Mouse (Mus musculus): Measurements from ENCODE around the gene Kcnj1. TPM values are rescaled to one million over a fixed set of nuclear protein-coding genes. Genes with fewer than 3 reads are reported as not detected.

The Kcnj1 gene
- polyA plus RNA-seq, 2 experiments: not detected

- no peak overlapping the region for H3K9ac ChIP-seq (ENCODE audit: low read depth, low read length, severe bottlenecking)
Observed at GRCm38 (mm10) chr9:32350332-32350731, 22.0 kb upstream of the Kcnj1 start.

GRCm38 (mm10) chr9:32360770-32361169 lies 11.5 kb upstream of the Kcnj1 start:
- no peak overlapping the region for H3K27ac ChIP-seq (replicated peaks; ENCODE audit: low read depth, low read length)
- H3K4me1 ChIP-seq (ENCODE audit: control insufficient read depth, insufficient read depth, low read length): no peaks in the 10 kb centered on the region
- no peaks in the 10 kb centered on the region for H3K27me3 ChIP-seq (ENCODE audit: control insufficient read depth, insufficient read depth, low read length)
- no peak overlapping the region for H3K4me3 ChIP-seq (replicated peaks; ENCODE audit: low read length)
- 64% methylated on average over 1 of the region's 1 CpGs for WGBS
- H3K36me3 ChIP-seq (ENCODE audit: control insufficient read depth, insufficient read depth, low read length): no peaks in the 10 kb centered on the region
- no peak overlapping the region for H3K9ac ChIP-seq (ENCODE audit: low read depth, low read length, severe bottlenecking)
- TF ChIP-seq POLR2A (IDR thresholded peaks at IDR 0.05; ENCODE audit: borderline replicate concordance, extremely low read depth, insufficient read depth, insufficient read length): no peak
- no peaks in the 10 kb centered on the region for H3K9me3 ChIP-seq (ENCODE audit: control insufficient read depth, low read length)
- no peak for ATAC-seq (ENCODE audit: low FRiP score, low read depth)
- DNase-seq (ENCODE audit: low spot score): no peak
- H3K4me2 ChIP-seq (replicated peaks; ENCODE audit: low read depth, low read length, severe bottlenecking): no peak overlapping the region

More at GRCm38 (mm10) chr9:32350332-32350731, 22.0 kb upstream of the Kcnj1 start:
- Histone ChIP-seq H3K36me3 (ENCODE audit: control insufficient read depth, insufficient read depth, low read length) (no peaks in the 10 kb centered on the region), H3K4me1 (ENCODE audit: control insufficient read depth, insufficient read depth, low read length) (peaks cover 19% of the 10 kb centered on the region), H3K4me2 (replicated peaks; ENCODE audit: low read depth, low read length, severe bottlenecking) (no peak overlapping the region), H3K4me3 (replicated peaks; ENCODE audit: low read length) (no peak overlapping the region), H3K27me3 (ENCODE audit: control insufficient read depth, insufficient read depth, low read length) (peaks cover 15% of the 10 kb centered on the region; the same call in 1 of the 2 replicates), H3K9me3 (ENCODE audit: control insufficient read depth, low read length) (no peaks in the 10 kb centered on the region), H3K27ac (replicated peaks; ENCODE audit: low read depth, low read length) (no peak overlapping the region)
- 5% methylated on average over 6 of the region's 6 CpGs for WGBS
- DNase-seq (ENCODE audit: low spot score) (peak; percentile 71), ATAC-seq (ENCODE audit: low FRiP score, low read depth) (no peak)
- TF ChIP-seq POLR2A (IDR thresholded peaks at IDR 0.05; ENCODE audit: borderline replicate concordance, extremely low read depth, insufficient read depth, insufficient read length): no peak

- H3K36me3 ChIP-seq (ENCODE audit: control insufficient read depth, insufficient read depth, low read length): no peaks in the 10 kb centered on the region
- no peaks in the 10 kb centered on the region for H3K9me3 ChIP-seq (ENCODE audit: control insufficient read depth, low read length)
- DNase-seq (ENCODE audit: low spot score) (no peak), ATAC-seq (ENCODE audit: low FRiP score, low read depth) (no peak)
- H3K9ac ChIP-seq (ENCODE audit: low read depth, low read length, severe bottlenecking): no peak overlapping the region
- H3K4me1 ChIP-seq (ENCODE audit: control insufficient read depth, insufficient read depth, low read length): no peaks in the 10 kb centered on the region
- H3K27me3 ChIP-seq (ENCODE audit: control insufficient read depth, insufficient read depth, low read length): no peaks in the 10 kb centered on the region
- H3K4me2 ChIP-seq (replicated peaks; ENCODE audit: low read depth, low read length, severe bottlenecking): no peak overlapping the region
- TF ChIP-seq POLR2A (IDR thresholded peaks at IDR 0.05; ENCODE audit: borderline replicate concordance, extremely low read depth, insufficient read depth, insufficient read length): no peak
- no peak overlapping the region for H3K4me3 ChIP-seq (replicated peaks; ENCODE audit: low read length)
- no peak overlapping the region for H3K27ac ChIP-seq (replicated peaks; ENCODE audit: low read depth, low read length)
- 38% methylated on average over 2 of the region's 2 CpGs for WGBS
Observed at GRCm38 (mm10) chr9:32368812-32369211, 3.5 kb upstream of the Kcnj1 start.

- Histone ChIP-seq H3K36me3 (ENCODE audit: control insufficient read depth, insufficient read depth, low read length) (no peaks in the 10 kb centered on the region), H3K4me3 (replicated peaks; ENCODE audit: low read length) (no peak overlapping the region), H3K9me3 (ENCODE audit: control insufficient read depth, low read length) (no peaks in the 10 kb centered on the region), H3K27me3 (ENCODE audit: control insufficient read depth, insufficient read depth, low read length) (no peaks in the 10 kb centered on the region), H3K4me1 (ENCODE audit: control insufficient read depth, insufficient read depth, low read length) (no peaks in the 10 kb centered on the region), H3K4me2 (replicated peaks; ENCODE audit: low read depth, low read length, severe bottlenecking) (no peak overlapping the region), H3K9ac (ENCODE audit: low read depth, low read length, severe bottlenecking) (no peak overlapping the region), H3K27ac (replicated peaks; ENCODE audit: low read depth, low read length) (no peak overlapping the region)
- WGBS: 65% methylated on average over 6 of the region's 6 CpGs
- no peak for TF ChIP-seq POLR2A (IDR thresholded peaks at IDR 0.05; ENCODE audit: borderline replicate concordance, extremely low read depth, insufficient read depth, insufficient read length)
- ATAC-seq (ENCODE audit: low FRiP score, low read depth): no peak
- DNase-seq (ENCODE audit: low spot score): no peak
Observed at GRCm38 (mm10) chr9:32369388-32369787, 2.9 kb upstream of the Kcnj1 start.

GRCm38 (mm10) chr9:32373656-32374055 lies 1.4 kb downstream of the Kcnj1 start:
- Histone ChIP-seq H3K4me3 (replicated peaks; ENCODE audit: low read length) (no peak overlapping the region), H3K4me2 (replicated peaks; ENCODE audit: low read depth, low read length, severe bottlenecking) (no peak overlapping the region), H3K27ac (replicated peaks; ENCODE audit: low read depth, low read length) (no peak overlapping the region), H3K36me3 (ENCODE audit: control insufficient read depth, insufficient read depth, low read length) (no peaks in the 10 kb centered on the region), H3K9ac (ENCODE audit: low read depth, low read length, severe bottlenecking) (no peak overlapping the region), H3K27me3 (ENCODE audit: control insufficient read depth, insufficient read depth, low read length) (no peaks in the 10 kb centered on the region), H3K4me1 (ENCODE audit: control insufficient read depth, insufficient read depth, low read length) (no peaks in the 10 kb centered on the region), H3K9me3 (ENCODE audit: control insufficient read depth, low read length) (no peaks in the 10 kb centered on the region)
- DNase-seq (ENCODE audit: low spot score) (no peak), ATAC-seq (ENCODE audit: low FRiP score, low read depth) (no peak)
- 95% methylated on average over 6 of the region's 6 CpGs for WGBS
- no peak for TF ChIP-seq POLR2A (IDR thresholded peaks at IDR 0.05; ENCODE audit: borderline replicate concordance, extremely low read depth, insufficient read depth, insufficient read length)

- H3K9ac ChIP-seq (ENCODE audit: low read depth, low read length, severe bottlenecking): no peak overlapping the region
Observed at GRCm38 (mm10) chr9:32376031-32376430, 3.7 kb downstream of the Kcnj1 start.

More at GRCm38 (mm10) chr9:32376031-32376430, 3.7 kb downstream of the Kcnj1 start:
- no peak overlapping the region for H3K4me3 ChIP-seq (replicated peaks; ENCODE audit: low read length)
- no peak overlapping the region for H3K27ac ChIP-seq (replicated peaks; ENCODE audit: low read depth, low read length)
- H3K36me3 ChIP-seq (ENCODE audit: control insufficient read depth, insufficient read depth, low read length): no peaks in the 10 kb centered on the region
- DNase-seq (ENCODE audit: low spot score) (no peak), ATAC-seq (ENCODE audit: low FRiP score, low read depth) (no peak)
- WGBS: 87% methylated on average over 7 of the region's 7 CpGs
- TF ChIP-seq POLR2A (IDR thresholded peaks at IDR 0.05; ENCODE audit: borderline replicate concordance, extremely low read depth, insufficient read depth, insufficient read length): no peak
- no peaks in the 10 kb centered on the region for H3K9me3 ChIP-seq (ENCODE audit: control insufficient read depth, low read length)
- no peak overlapping the region for H3K4me2 ChIP-seq (replicated peaks; ENCODE audit: low read depth, low read length, severe bottlenecking)
- H3K4me1 ChIP-seq (ENCODE audit: control insufficient read depth, insufficient read depth, low read length): no peaks in the 10 kb centered on the region
- no peaks in the 10 kb centered on the region for H3K27me3 ChIP-seq (ENCODE audit: control insufficient read depth, insufficient read depth, low read length)

All from limb, embryonic 14.5 days (tissue).